Mouse (Mus musculus): ENCODE data around the gene Tmed8. TPM values are rescaled to one million over a fixed set of nuclear protein-coding genes. Genes with fewer than 3 reads are reported as not detected.

Tmed8 gene
- polyA plus RNA-seq, 1 experiment from 2014 or later = 2.9 TPM

DNA sequence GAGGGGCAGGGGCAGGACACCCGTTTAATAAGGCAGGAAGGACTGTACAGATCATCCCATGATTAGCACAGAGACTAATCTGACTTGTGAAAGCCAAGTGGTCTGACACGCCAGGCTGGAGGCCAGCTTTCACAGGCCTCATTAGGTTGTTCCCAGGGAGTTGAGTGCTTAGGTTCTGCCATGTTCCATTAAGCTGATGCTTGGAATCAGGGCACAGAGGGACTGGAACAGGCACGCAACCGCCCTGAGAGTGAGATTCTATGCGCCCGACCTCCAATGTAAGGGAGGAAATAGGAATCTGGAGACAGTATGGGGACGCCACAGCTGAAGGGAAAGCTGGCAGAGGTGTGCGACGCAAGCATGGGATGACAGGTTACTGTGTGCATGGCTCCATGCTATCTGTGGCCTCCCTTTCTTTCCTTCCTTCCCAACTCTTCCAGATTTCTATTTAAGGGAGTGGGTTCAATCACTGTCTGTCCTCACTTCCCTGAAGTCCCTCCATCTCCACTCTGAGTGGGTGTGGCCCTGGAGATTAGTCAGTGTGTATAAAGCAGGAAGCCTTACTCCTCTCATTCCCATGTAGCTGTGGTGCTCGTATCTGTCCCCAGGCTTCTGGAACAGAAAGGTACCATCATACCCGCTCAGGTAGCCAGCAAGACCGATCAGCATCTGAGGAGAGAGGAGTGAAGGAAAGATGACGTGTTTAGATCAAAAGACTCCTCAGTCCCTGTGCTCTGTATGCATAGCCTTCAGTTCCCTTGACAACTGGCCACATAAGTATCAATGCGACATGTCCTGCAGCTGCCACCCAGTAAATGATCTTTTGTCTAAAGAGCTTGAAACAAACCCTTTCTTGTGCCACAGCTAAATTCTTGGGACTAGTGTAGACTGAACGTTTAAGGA lies 62.6 kb downstream of the Tmed8 start:
- H3K36me3 ChIP-seq (replicated peaks; ENCODE audit: control insufficient read depth, insufficient read depth, low read depth, low read length) = no peaks in the 10 kb centered on the region
- H3K4me3 ChIP-seq (ENCODE audit: low read depth, low read length) = no peak overlapping the region
- H3K9ac ChIP-seq (replicated peaks; ENCODE audit: low read length) = no peak overlapping the region
- H3K9me3 ChIP-seq (replicated peaks; ENCODE audit: control insufficient read depth, low read length) = no peaks in the 10 kb centered on the region
- peak; percentile 70; the same call in 1 of the 2 replicates for ATAC-seq (replicated peaks; ENCODE audit: insufficient number of reproducible peaks, low FRiP score, low TSS enrichment, low read depth)
- no peaks in the 10 kb centered on the region for H3K27me3 ChIP-seq (ENCODE audit: control insufficient read depth, insufficient read depth, low read length)
- no peaks in the 10 kb centered on the region for H3K4me1 ChIP-seq (ENCODE audit: control insufficient read depth, insufficient read depth, low read length)
- 75% methylated on average over 15 of the region's 15 CpGs for WGBS
- no peak for DNase-seq (ENCODE audit: low spot score)
- no peak overlapping the region for H3K27ac ChIP-seq (replicated peaks; ENCODE audit: low read depth, low read length)
- no peak overlapping the region for H3K4me2 ChIP-seq (ENCODE audit: low read depth, low read length)

DNA sequence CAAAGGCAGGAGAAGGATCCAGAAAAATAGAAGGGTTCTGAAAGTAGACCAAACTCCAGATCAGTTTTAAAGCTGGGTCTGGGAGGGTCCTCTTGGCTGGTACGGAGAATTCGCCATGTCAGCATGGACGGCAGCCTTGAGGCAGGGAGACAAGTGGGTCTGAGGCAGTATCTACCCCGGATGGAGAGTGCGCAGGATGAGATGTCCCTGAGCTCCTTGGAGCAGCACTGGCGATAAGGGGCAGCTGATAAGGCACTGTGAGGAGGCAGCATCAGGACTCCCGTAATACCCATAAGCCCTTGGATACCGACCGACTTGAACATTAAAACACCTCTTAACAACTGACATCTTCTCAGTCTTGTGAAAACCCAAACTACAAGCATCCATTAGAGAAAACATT lies 67.5 kb downstream of the Tmed8 start:
- H3K27me3 ChIP-seq (ENCODE audit: control insufficient read depth, insufficient read depth, low read length) = no peaks in the 10 kb centered on the region
- H3K4me3 ChIP-seq (ENCODE audit: low read depth, low read length) = no peak overlapping the region
- no peaks in the 10 kb centered on the region for H3K9me3 ChIP-seq (replicated peaks; ENCODE audit: control insufficient read depth, low read length)
- 92% methylated on average over 9 of the region's 9 CpGs for WGBS
- H3K9ac ChIP-seq (replicated peaks; ENCODE audit: low read length) = no peak overlapping the region
- no peaks in the 10 kb centered on the region; the same call in 1 of the 2 replicates for H3K36me3 ChIP-seq (replicated peaks; ENCODE audit: control insufficient read depth, insufficient read depth, low read depth, low read length)
- DNase-seq (ENCODE audit: low spot score) (no peak), ATAC-seq (replicated peaks; ENCODE audit: insufficient number of reproducible peaks, low FRiP score, low TSS enrichment, low read depth) (no peak)
- H3K4me1 ChIP-seq (ENCODE audit: control insufficient read depth, insufficient read depth, low read length) = no peaks in the 10 kb centered on the region
- H3K4me2 ChIP-seq (ENCODE audit: low read depth, low read length) = no peak overlapping the region
- H3K27ac ChIP-seq (replicated peaks; ENCODE audit: low read depth, low read length) = no peak overlapping the region

- Histone ChIP-seq H3K4me1 (ENCODE audit: control insufficient read depth, insufficient read depth, low read length) (no peaks in the 10 kb centered on the region), H3K27me3 (ENCODE audit: control insufficient read depth, insufficient read depth, low read length) (no peaks in the 10 kb centered on the region), H3K4me3 (ENCODE audit: low read depth, low read length) (no peak overlapping the region), H3K9ac (replicated peaks; ENCODE audit: low read length) (no peak overlapping the region), H3K4me2 (ENCODE audit: low read depth, low read length) (no peak overlapping the region), H3K9me3 (replicated peaks; ENCODE audit: control insufficient read depth, low read length) (no peaks in the 10 kb centered on the region), H3K36me3 (replicated peaks; ENCODE audit: control insufficient read depth, insufficient read depth, low read depth, low read length) (no peaks in the 10 kb centered on the region; the same call in 1 of the 2 replicates), H3K27ac (replicated peaks; ENCODE audit: low read depth, low read length) (no peak overlapping the region)
- WGBS = 86% methylated on average over 6 of the region's 6 CpGs
- ATAC-seq (replicated peaks; ENCODE audit: insufficient number of reproducible peaks, low FRiP score, low TSS enrichment, low read depth) (no peak), DNase-seq (ENCODE audit: low spot score) (no peak)
These were observed 68.0 kb downstream of the Tmed8 start for GRCm38 (mm10) chr12:87132210-87132609.

- WGBS = 68% methylated on average over 3 of the region's 3 CpGs
These were observed 68.6 kb downstream of the Tmed8 start for GRCm38 (mm10) chr12:87131619-87132018.

GRCm38 (mm10) chr12:87131181-87131580 lies 69.1 kb downstream of the Tmed8 start:
- Histone ChIP-seq H3K36me3 (replicated peaks; ENCODE audit: control insufficient read depth, insufficient read depth, low read depth, low read length) (no peaks in the 10 kb centered on the region; the same call in 1 of the 2 replicates), H3K9me3 (replicated peaks; ENCODE audit: control insufficient read depth, low read length) (no peaks in the 10 kb centered on the region), H3K4me1 (ENCODE audit: control insufficient read depth, insufficient read depth, low read length) (no peaks in the 10 kb centered on the region), H3K27me3 (ENCODE audit: control insufficient read depth, insufficient read depth, low read length) (no peaks in the 10 kb centered on the region), H3K9ac (replicated peaks; ENCODE audit: low read length) (no peak overlapping the region), H3K4me2 (ENCODE audit: low read depth, low read length) (no peak overlapping the region), H3K4me3 (ENCODE audit: low read depth, low read length) (no peak overlapping the region), H3K27ac (replicated peaks; ENCODE audit: low read depth, low read length) (no peak overlapping the region)
- WGBS = 88% methylated on average over 2 of the region's 2 CpGs
- DNase-seq (ENCODE audit: low spot score) (no peak), ATAC-seq (replicated peaks; ENCODE audit: insufficient number of reproducible peaks, low FRiP score, low TSS enrichment, low read depth) (no peak)

More at GRCm38 (mm10) chr12:87131619-87132018, 68.6 kb downstream of the Tmed8 start:
- Histone ChIP-seq H3K27me3 (ENCODE audit: control insufficient read depth, insufficient read depth, low read length) (no peaks in the 10 kb centered on the region), H3K4me3 (ENCODE audit: low read depth, low read length) (no peak overlapping the region), H3K9me3 (replicated peaks; ENCODE audit: control insufficient read depth, low read length) (no peaks in the 10 kb centered on the region), H3K4me2 (ENCODE audit: low read depth, low read length) (no peak overlapping the region), H3K27ac (replicated peaks; ENCODE audit: low read depth, low read length) (no peak overlapping the region), H3K36me3 (replicated peaks; ENCODE audit: control insufficient read depth, insufficient read depth, low read depth, low read length) (no peaks in the 10 kb centered on the region; the same call in 1 of the 2 replicates), H3K9ac (replicated peaks; ENCODE audit: low read length) (no peak overlapping the region), H3K4me1 (ENCODE audit: control insufficient read depth, insufficient read depth, low read length) (no peaks in the 10 kb centered on the region)
- ATAC-seq (replicated peaks; ENCODE audit: insufficient number of reproducible peaks, low FRiP score, low TSS enrichment, low read depth) = no peak
- peak; percentile 43 for DNase-seq (ENCODE audit: low spot score)

DNA sequence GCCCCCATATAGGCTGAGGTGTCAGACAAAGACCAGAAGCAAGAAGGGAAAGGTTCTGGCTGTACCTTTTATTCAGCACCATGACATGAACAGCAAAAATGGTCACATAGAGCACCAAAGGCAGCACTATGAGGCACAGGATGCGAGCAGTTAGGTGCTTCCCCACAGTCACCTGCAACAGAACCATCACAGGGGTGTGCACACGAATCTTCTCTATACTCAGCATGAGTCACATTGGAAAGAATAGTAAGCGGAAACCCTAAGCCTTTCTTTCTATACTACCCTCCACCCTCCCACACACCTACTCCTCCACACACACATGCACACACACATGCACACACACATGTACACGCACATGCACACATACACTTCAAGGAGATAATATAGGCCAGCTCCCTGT lies 70.0 kb downstream of the Tmed8 start:
- Histone ChIP-seq H3K27ac (replicated peaks; ENCODE audit: low read depth, low read length) (no peak overlapping the region), H3K9me3 (replicated peaks; ENCODE audit: control insufficient read depth, low read length) (no peaks in the 10 kb centered on the region), H3K27me3 (ENCODE audit: control insufficient read depth, insufficient read depth, low read length) (no peaks in the 10 kb centered on the region), H3K4me3 (ENCODE audit: low read depth, low read length) (no peak overlapping the region), H3K36me3 (replicated peaks; ENCODE audit: control insufficient read depth, insufficient read depth, low read depth, low read length) (no peaks in the 10 kb centered on the region; the same call in 1 of the 2 replicates), H3K4me2 (ENCODE audit: low read depth, low read length) (no peak overlapping the region), H3K4me1 (ENCODE audit: control insufficient read depth, insufficient read depth, low read length) (no peaks in the 10 kb centered on the region), H3K9ac (replicated peaks; ENCODE audit: low read length) (no peak overlapping the region)
- DNase-seq (ENCODE audit: low spot score) = no peak
- no peak for ATAC-seq (replicated peaks; ENCODE audit: insufficient number of reproducible peaks, low FRiP score, low TSS enrichment, low read depth)
- WGBS = 95% methylated on average over 4 of the region's 4 CpGs

GRCm38 (mm10) chr12:87127256-87127655 lies 73.0 kb downstream of the Tmed8 start:
- Histone ChIP-seq H3K9me3 (replicated peaks; ENCODE audit: control insufficient read depth, low read length) (no peaks in the 10 kb centered on the region), H3K4me2 (ENCODE audit: low read depth, low read length) (no peak overlapping the region), H3K27me3 (ENCODE audit: control insufficient read depth, insufficient read depth, low read length) (no peaks in the 10 kb centered on the region), H3K4me3 (ENCODE audit: low read depth, low read length) (no peak overlapping the region), H3K27ac (replicated peaks; ENCODE audit: low read depth, low read length) (no peak overlapping the region), H3K36me3 (replicated peaks; ENCODE audit: control insufficient read depth, insufficient read depth, low read depth, low read length) (no peaks in the 10 kb centered on the region; the same call in 1 of the 2 replicates), H3K9ac (replicated peaks; ENCODE audit: low read length) (no peak overlapping the region), H3K4me1 (ENCODE audit: control insufficient read depth, insufficient read depth, low read length) (no peaks in the 10 kb centered on the region)
- WGBS = 68% methylated on average over 4 of the region's 4 CpGs
- no peak for ATAC-seq (replicated peaks; ENCODE audit: insufficient number of reproducible peaks, low FRiP score, low TSS enrichment, low read depth)
- DNase-seq (ENCODE audit: low spot score) = no peak

DNA sequence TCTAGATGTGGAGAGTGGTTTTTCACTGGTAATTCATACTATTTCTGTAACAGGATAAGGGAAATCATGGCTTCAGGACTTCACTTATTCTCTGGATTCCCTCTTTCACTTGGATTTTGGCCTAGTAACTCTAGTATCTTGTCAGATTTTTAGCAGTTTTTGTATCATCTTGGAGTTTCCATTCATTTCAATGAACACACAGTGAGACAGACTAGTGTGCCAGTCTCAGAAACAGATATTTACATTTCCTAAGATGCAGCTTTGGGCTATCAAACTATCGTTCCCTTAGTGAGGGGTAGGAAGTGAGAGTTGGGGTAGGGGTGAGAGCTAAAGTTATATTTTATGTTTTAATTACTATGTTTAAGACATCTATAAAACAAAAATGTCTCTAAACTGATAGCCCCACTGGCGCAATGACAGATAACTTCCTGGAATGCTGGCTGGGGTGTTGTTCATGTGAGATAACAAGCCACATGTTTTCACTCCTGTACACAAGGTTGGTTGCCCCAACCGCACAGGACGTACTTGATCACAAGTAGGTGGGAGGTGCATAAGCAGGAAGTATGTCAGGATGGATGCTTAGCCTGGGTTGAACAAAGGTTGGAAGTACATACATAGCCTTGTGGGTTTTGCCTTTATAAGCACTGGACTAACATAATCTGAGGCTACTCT lies 78.2 kb downstream of the Tmed8 start:
- no peaks in the 10 kb centered on the region for H3K36me3 ChIP-seq (replicated peaks; ENCODE audit: control insufficient read depth, insufficient read depth, low read depth, low read length)

More for the DNA sequence above, 78.2 kb downstream of the Tmed8 start:
- ATAC-seq (replicated peaks; ENCODE audit: insufficient number of reproducible peaks, low FRiP score, low TSS enrichment, low read depth) (no peak), DNase-seq (ENCODE audit: low spot score) (no peak)
- H3K4me3 ChIP-seq (ENCODE audit: low read depth, low read length) = no peak overlapping the region
- no peaks in the 10 kb centered on the region for H3K9me3 ChIP-seq (replicated peaks; ENCODE audit: control insufficient read depth, low read length)
- no peak overlapping the region for H3K9ac ChIP-seq (replicated peaks; ENCODE audit: low read length)
- H3K4me1 ChIP-seq (ENCODE audit: control insufficient read depth, insufficient read depth, low read length) = no peaks in the 10 kb centered on the region
- H3K4me2 ChIP-seq (ENCODE audit: low read depth, low read length) = no peak overlapping the region
- 90% methylated on average over 4 of the region's 4 CpGs for WGBS
- no peak overlapping the region for H3K27ac ChIP-seq (replicated peaks; ENCODE audit: low read depth, low read length)
- H3K27me3 ChIP-seq (ENCODE audit: control insufficient read depth, insufficient read depth, low read length) = no peaks in the 10 kb centered on the region
